Mouse (Mus musculus) heart, adult 2 months (tissue): ENCODE data around the gene Cldn3. TPM values are rescaled to one million over a fixed set of nuclear protein-coding genes. Genes with fewer than 3 reads are reported as not detected.

Source experiments
- DNase-seq, 2 experiments: peaks; one replicate each; pipeline ENCODE4 v3.0.0; 2021
- H3K27ac ChIP-seq: fragments of 200-600 bp; 2 replicates; pipeline ENCODE4 v1.8.1; 2022
- H3K27me3 ChIP-seq: fragments of 200-500 bp; 2 replicates; pipeline ENCODE4 v1.6.1; 2012; ENCODE audit warnings: mild to moderate bottlenecking, low read length, inconsistent platforms, mixed read lengths; ENCODE audit not compliant: control insufficient read depth, insufficient read depth
- H3K36me3 ChIP-seq: fragments of 200-500 bp; 2 replicates; pipeline ENCODE4 v1.6.1; 2012; ENCODE audit warnings: low read length, inconsistent platforms; ENCODE audit not compliant: control insufficient read depth, insufficient read depth
- H3K4me1 ChIP-seq: fragments of 200-500 bp; 2 replicates; pipeline ENCODE4 v1.6.1; 2011; ENCODE audit warnings: low read length; ENCODE audit not compliant: control insufficient read depth, insufficient read depth
- H3K4me3 ChIP-seq: fragments of 200-600 bp; 2 replicates; pipeline ENCODE4 v1.8.1; 2022
- H3K79me2 ChIP-seq: fragments of 200-500 bp; replicated peaks from 2 replicates; pipeline ENCODE4 v1.6.1; 2012; ENCODE audit warnings: mild to moderate bottlenecking, inconsistent platforms, low read length, moderate library complexity, mixed read lengths; ENCODE audit not compliant: control insufficient read depth, insufficient read depth
- H3K9ac ChIP-seq: fragments of 200-500 bp; 2 replicates; pipeline ENCODE4 v1.6.1; 2012; ENCODE audit warnings: low read depth, mild to moderate bottlenecking, control low read depth, inconsistent platforms, low read length, mixed read lengths
- CTCF ChIP-seq: fragments of 200-600 bp; IDR thresholded peaks from 2 replicates; pipeline ENCODE4 v1.8.1; 2022; ENCODE audit warnings: antibody characterized with exemption, mild to moderate bottlenecking, moderate library complexity
- EP300 ChIP-seq: fragments of 200-500 bp; IDR thresholded peaks from 2 replicates; pipeline ENCODE4 v1.6.1; 2011; ENCODE audit warnings: low read depth, low read length, control low read depth; ENCODE audit not compliant: insufficient read depth
- POLR2A ChIP-seq: fragments of 200-500 bp; IDR thresholded peaks from 2 replicates; pipeline ENCODE4 v1.6.1; 2011; ENCODE audit warnings: mild to moderate bottlenecking, low read depth, low read length, control low read depth; ENCODE audit not compliant: insufficient read depth
- WGBS: fragments of 180-500 bp; shearing (Covaris S2); methylation state at CpG from one replicate; pipeline ENCODE4 v1.1.7; 2018; 5-methylcytosine and 5-hydroxymethylcytosine counted together
- intact Hi-C: fragments of 180-260 bp; cut with DNase I; formaldehyde crosslinking; loops from one replicate; pipeline ENCODE4 v1.15.1; 2025
- polyA plus RNA-seq: library from polyadenylated mRNA; depleted of rRNA; stranded (reverse); fragments of >200 nt; gene quantifications from 2 replicates; pipeline ENCODE4 v1.2.3, GENCODE M21; 2012
- total RNA-seq, 2 experiments: library from RNA; stranded (reverse); gene quantifications; 2 replicates each; pipeline ENCODE4 v1.2.3; 2021

The Cldn3 gene
- total and polyA plus RNA-seq, 3 experiments: 0.26 to 6.8 TPM; not detected in 1

GRCm38 (mm10) chr5:134974294-134974693 lies 11.7 kb upstream of the Cldn3 start:
- 19% methylated on average over 7 of the region's 7 CpGs for WGBS
- intact Hi-C loops: no loop called here
- Histone ChIP-seq H3K4me1 (no peaks in the 10 kb centered on the region), H3K9ac (no peak overlapping the region), H3K36me3 (no peaks in the 10 kb centered on the region), H3K27me3 (no peaks in the 10 kb centered on the region), H3K27ac (no peak overlapping the region), H3K4me3 (no peak overlapping the region), H3K79me2 (no peaks in the 10 kb centered on the region)
- no peak for DNase-seq
- TF ChIP-seq CTCF (no peak), POLR2A (no peak), EP300 (no peak)

GRCm38 (mm10) chr5:134974921-134975320 lies 11.1 kb upstream of the Cldn3 start:
- no peaks in the 10 kb centered on the region for H3K4me1 ChIP-seq
- H3K36me3 ChIP-seq: no peaks in the 10 kb centered on the region
- no peak overlapping the region for H3K4me3 ChIP-seq
- H3K9ac ChIP-seq: no peak overlapping the region
- WGBS: 58% methylated on average over 2 of the region's 2 CpGs
- no peaks in the 10 kb centered on the region for H3K79me2 ChIP-seq
- DNase-seq: no peak
- no peaks in the 10 kb centered on the region for H3K27me3 ChIP-seq
- H3K27ac ChIP-seq: no peak overlapping the region
- intact Hi-C loops: no loop called here
- TF ChIP-seq EP300 (no peak), CTCF (no peak), POLR2A (no peak)

GRCm38 (mm10) chr5:134976164-134976563 lies 9.8 kb upstream of the Cldn3 start:
- WGBS: 68% methylated on average over 2 of the region's 2 CpGs
- H3K27ac ChIP-seq: no peak overlapping the region
- no peaks in the 10 kb centered on the region for H3K4me1 ChIP-seq
- TF ChIP-seq CTCF (no peak), POLR2A (no peak)
- no peak for DNase-seq
- intact Hi-C loops: no loop called here
- H3K27me3 ChIP-seq: no peaks in the 10 kb centered on the region
- H3K79me2 ChIP-seq: no peaks in the 10 kb centered on the region
- H3K9ac ChIP-seq: no peak overlapping the region
- no peaks in the 10 kb centered on the region for H3K36me3 ChIP-seq
- no peak overlapping the region for H3K4me3 ChIP-seq

GRCm38 (mm10) chr5:134976577-134977250 lies 9.3 kb upstream of the Cldn3 start:
- H3K4me1 ChIP-seq: no peaks in the 10 kb centered on the region
- no peak for DNase-seq
- H3K27me3 ChIP-seq: no peaks in the 10 kb centered on the region
- intact Hi-C loops: no loop called here
- H3K27ac ChIP-seq: no peak overlapping the region
- H3K9ac ChIP-seq: no peak overlapping the region
- TF ChIP-seq POLR2A (no peak), EP300 (no peak), CTCF (no peak)
- no peak overlapping the region for H3K4me3 ChIP-seq
- 73% methylated on average over 14 of the region's 14 CpGs for WGBS
- no peaks in the 10 kb centered on the region for H3K79me2 ChIP-seq
- no peaks in the 10 kb centered on the region for H3K36me3 ChIP-seq

GRCm38 (mm10) chr5:134977837-134978236 lies 8.2 kb upstream of the Cldn3 start:
- Histone ChIP-seq H3K27me3 (no peaks in the 10 kb centered on the region), H3K9ac (no peak overlapping the region), H3K4me1 (no peaks in the 10 kb centered on the region), H3K79me2 (no peaks in the 10 kb centered on the region), H3K36me3 (no peaks in the 10 kb centered on the region), H3K4me3 (no peak overlapping the region), H3K27ac (no peak overlapping the region)
- intact Hi-C loops: no loop called here
- TF ChIP-seq CTCF (no peak), POLR2A (no peak), EP300 (no peak)
- no peak for DNase-seq
- WGBS: 60% methylated on average over 4 of the region's 4 CpGs

- H3K27ac ChIP-seq: no peak overlapping the region
- no peak overlapping the region for H3K9ac ChIP-seq
- no peak overlapping the region for H3K4me3 ChIP-seq
- H3K4me1 ChIP-seq: no peaks in the 10 kb centered on the region
- no peak for DNase-seq
- H3K36me3 ChIP-seq: no peaks in the 10 kb centered on the region
- no peak for TF ChIP-seq EP300
- no peak for TF ChIP-seq POLR2A
- TF ChIP-seq CTCF: no peak
- H3K27me3 ChIP-seq: peaks cover 3% of the 10 kb centered on the region
- no peaks in the 10 kb centered on the region for H3K79me2 ChIP-seq
- intact Hi-C loops: no loop called here
- WGBS: 35% methylated on average over 10 of the region's 10 CpGs
Measured at GRCm38 (mm10) chr5:134981149-134981548, 4.9 kb upstream of the Cldn3 start.
